Mouse (Mus musculus) myocyte (in vitro differentiated cells): Measurements from ENCODE around the gene Degs1. TPM values are rescaled to one million over a fixed set of nuclear protein-coding genes. Genes with fewer than 3 reads are reported as not detected.

Source experiments
- H3K27me3 ChIP-seq: one replicate; pipeline ENCODE4 v1.6.1; 2011; ENCODE audit not compliant: control insufficient read depth, insufficient read depth, insufficient read length
- H3K36me3 ChIP-seq: one replicate; pipeline ENCODE4 v1.6.1; 2011; ENCODE audit not compliant: control insufficient read depth, insufficient read depth
- H3K4me2 ChIP-seq: one replicate; pipeline ENCODE4 v1.6.1; 2011; ENCODE audit warnings: low read depth, control low read depth
- H3K4me3 ChIP-seq: one replicate; pipeline ENCODE4 v1.5.1; 2011; ENCODE audit warnings: mild to moderate bottlenecking, control low read depth, moderate library complexity
- H3K79me2 ChIP-seq: one replicate; pipeline ENCODE4 v1.6.1; 2011; ENCODE audit not compliant: control insufficient read depth, insufficient read depth
- H3ac ChIP-seq: one replicate; pipeline ENCODE4 v1.6.1; 2011; ENCODE audit not compliant: control insufficient read depth, insufficient read length
- CEBPB ChIP-seq: IDR thresholded peaks from 2 replicates; pipeline ENCODE4 v1.6.1; 2011; ENCODE audit warnings: mild to moderate bottlenecking, moderate library complexity; ENCODE audit not compliant: poor library complexity, insufficient read depth, severe bottlenecking
- E2F4 ChIP-seq: IDR thresholded peaks from one replicate; pipeline ENCODE4 v1.6.1; 2011; ENCODE audit warnings: mild to moderate bottlenecking, control low read depth, moderate library complexity; ENCODE audit not compliant: insufficient read depth
- MAX ChIP-seq: IDR thresholded peaks from one replicate; pipeline ENCODE4 v1.6.1; 2011; ENCODE audit warnings: low read depth, mild to moderate bottlenecking, control low read depth
- MYOD1 ChIP-seq, 3 experiments: IDR thresholded peaks; one replicate each; pipeline ENCODE4 v1.6.1; 2011; ENCODE audit warnings: control low read depth in 2 of 3, low read depth in 2 of 3, mild to moderate bottlenecking in 2 of 3, moderate library complexity in 1 of 3; ENCODE audit not compliant: insufficient read length in 2 of 3, control insufficient read depth in 1 of 3
- MYOG ChIP-seq, 3 experiments: IDR thresholded peaks; one replicate each; pipeline ENCODE4 v1.6.1; 2011; ENCODE audit warnings: control low read depth in 2 of 3, low read depth in 2 of 3, mild to moderate bottlenecking in 2 of 3; ENCODE audit not compliant: insufficient read length in 2 of 3, control insufficient read depth in 1 of 3, insufficient read depth in 1 of 3
- POLR2A ChIP-seq: IDR thresholded peaks from one replicate; pipeline ENCODE4 v1.6.1; 2011; ENCODE audit warnings: low read depth, mild to moderate bottlenecking, control low read depth, moderate library complexity; ENCODE audit not compliant: insufficient read length
- POLR2AphosphoS2 ChIP-seq: IDR thresholded peaks from one replicate; pipeline ENCODE4 v1.6.1; 2011; ENCODE audit warnings: low read depth, control low read depth; ENCODE audit not compliant: insufficient read length
- REST ChIP-seq: IDR thresholded peaks from one replicate; pipeline ENCODE4 v1.6.1; 2011; ENCODE audit warnings: mild to moderate bottlenecking, control low read depth, moderate library complexity; ENCODE audit not compliant: insufficient read depth, insufficient read length
- SRF ChIP-seq: IDR thresholded peaks from one replicate; pipeline ENCODE4 v1.6.1; 2011; ENCODE audit warnings: low read depth; ENCODE audit not compliant: control insufficient read depth, insufficient read length
- TCF12 ChIP-seq: IDR thresholded peaks from one replicate; pipeline ENCODE4 v1.6.1; 2011; ENCODE audit warnings: mild to moderate bottlenecking, control low read depth; ENCODE audit not compliant: poor library complexity, insufficient read depth, severe bottlenecking
- TCF3 ChIP-seq: IDR thresholded peaks from one replicate; pipeline ENCODE4 v1.6.1; 2011; ENCODE audit warnings: low read depth, control low read depth; ENCODE audit not compliant: insufficient read length
- USF1 ChIP-seq: IDR thresholded peaks from one replicate; pipeline ENCODE4 v1.6.1; 2011; ENCODE audit warnings: low read depth, mild to moderate bottlenecking, control low read depth, moderate library complexity
- polyA plus RNA-seq: library from polyadenylated mRNA; unstranded; fragments of >200 nt; fragmentation: generic; extraction: Trizol; gene quantifications from one replicate; pipeline ENCODE4 v1.2.1, GENCODE M21; 2012; ENCODE audit warnings: missing spikeins

Degs1 gene
- polyA plus RNA-seq, 1 experiment: 110 TPM

GRCm38 (mm10) chr1:182271632-182272031 is 11.0 kb downstream of the Degs1 start:
- H3K79me2 ChIP-seq: no peaks in the 10 kb centered on the region
- H3K4me3 ChIP-seq: no peak overlapping the region
- no peaks in the 10 kb centered on the region for H3K27me3 ChIP-seq
- H3K4me2 ChIP-seq: no peak overlapping the region
- TF ChIP-seq TCF12 (no peak), USF1 (no peak), MYOD1 (IDR thresholded peaks at IDR 0.05; ENCODE audit: control insufficient read depth in 1 of 3, insufficient read length in 2 of 3, low read depth in 2 of 3) (no peak), POLR2AphosphoS2 (no peak), POLR2A (no peak), SRF (no peak), E2F4 (no peak), MAX (no peak), CEBPB (no peak)
- H3K36me3 ChIP-seq: peaks cover 26% of the 10 kb centered on the region
- no peak overlapping the region for H3ac ChIP-seq

- H3K4me3 ChIP-seq: no peak overlapping the region
- H3K27me3 ChIP-seq: no peaks in the 10 kb centered on the region
- H3K4me2 ChIP-seq: no peak overlapping the region
- TF ChIP-seq CEBPB (no peak), REST (no peak), TCF12 (no peak), TCF3 (no peak), POLR2AphosphoS2 (no peak), MYOG (IDR thresholded peaks at IDR 0.05; ENCODE audit: control insufficient read depth in 1 of 3, insufficient read depth in 1 of 3, insufficient read length in 2 of 3, low read depth in 2 of 3) (no peak), MYOD1 (IDR thresholded peaks at IDR 0.05; ENCODE audit: control insufficient read depth in 1 of 3, insufficient read length in 2 of 3, low read depth in 2 of 3) (no peak), USF1 (no peak), SRF (no peak), MAX (no peak), POLR2A (no peak), E2F4 (no peak)
- H3K36me3 ChIP-seq: peaks cover 25% of the 10 kb centered on the region
- H3ac ChIP-seq: no peak overlapping the region
- H3K79me2 ChIP-seq: no peaks in the 10 kb centered on the region
These were observed 11.5 kb downstream of the Degs1 start for GRCm38 (mm10) chr1:182271130-182271529.

- H3K36me3 ChIP-seq: no peaks in the 10 kb centered on the region
- TF ChIP-seq MAX: no peak
- no peak for TF ChIP-seq MYOD1 (IDR thresholded peaks at IDR 0.05; ENCODE audit: control insufficient read depth in 1 of 3, insufficient read length in 2 of 3, low read depth in 2 of 3)
- no peak for TF ChIP-seq CEBPB
- TF ChIP-seq POLR2AphosphoS2: no peak
- TF ChIP-seq REST: no peak
- no peak for TF ChIP-seq USF1
- TF ChIP-seq E2F4: no peak
- TF ChIP-seq MYOG (IDR thresholded peaks at IDR 0.05; ENCODE audit: control insufficient read depth in 1 of 3, insufficient read depth in 1 of 3, insufficient read length in 2 of 3, low read depth in 2 of 3): no peak
- no peak for TF ChIP-seq TCF3
- TF ChIP-seq TCF12: no peak
- TF ChIP-seq SRF: no peak
- TF ChIP-seq POLR2A: no peak
- no peak overlapping the region for H3K4me2 ChIP-seq
- no peaks in the 10 kb centered on the region for H3K79me2 ChIP-seq
- no peak overlapping the region for H3ac ChIP-seq
- H3K4me3 ChIP-seq: no peak overlapping the region
- no peaks in the 10 kb centered on the region for H3K27me3 ChIP-seq
These were observed 14.3 kb downstream of the Degs1 start for GRCm38 (mm10) chr1:182268317-182268716.

- TF ChIP-seq MYOD1 (IDR thresholded peaks at IDR 0.05; ENCODE audit: control insufficient read depth in 1 of 3, insufficient read length in 2 of 3, low read depth in 2 of 3) (no peak), REST (no peak), SRF (no peak), MYOG (IDR thresholded peaks at IDR 0.05; ENCODE audit: control insufficient read depth in 1 of 3, insufficient read depth in 1 of 3, insufficient read length in 2 of 3, low read depth in 2 of 3) (no peak), TCF12 (no peak), POLR2A (no peak), TCF3 (no peak), POLR2AphosphoS2 (no peak), CEBPB (no peak)
- no peak overlapping the region for H3ac ChIP-seq
- no peaks in the 10 kb centered on the region for H3K79me2 ChIP-seq
These were observed 16.5 kb downstream of the Degs1 start for GRCm38 (mm10) chr1:182266028-182266525.

GRCm38 (mm10) chr1:182256041-182256680 is 26.4 kb downstream of the Degs1 start:
- TF ChIP-seq USF1: no peak
- TF ChIP-seq MYOD1 (IDR thresholded peaks at IDR 0.05; ENCODE audit: control insufficient read depth in 1 of 3, insufficient read length in 2 of 3, low read depth in 2 of 3): no peak
- no peak for TF ChIP-seq MAX
- TF ChIP-seq REST: no peak
- no peak for TF ChIP-seq MYOG (IDR thresholded peaks at IDR 0.05; ENCODE audit: control insufficient read depth in 1 of 3, insufficient read depth in 1 of 3, insufficient read length in 2 of 3, low read depth in 2 of 3)
- no peak for TF ChIP-seq POLR2AphosphoS2
- H3K4me3 ChIP-seq: no peak overlapping the region
- H3K36me3 ChIP-seq: no peaks in the 10 kb centered on the region
- no peak overlapping the region for H3ac ChIP-seq
- H3K79me2 ChIP-seq: no peaks in the 10 kb centered on the region
- no peak overlapping the region for H3K4me2 ChIP-seq
- H3K27me3 ChIP-seq: no peaks in the 10 kb centered on the region

More at GRCm38 (mm10) chr1:182266028-182266525, 16.5 kb downstream of the Degs1 start:
- H3K4me3 ChIP-seq: no peak overlapping the region
- no peaks in the 10 kb centered on the region for H3K36me3 ChIP-seq
- no peaks in the 10 kb centered on the region for H3K27me3 ChIP-seq
- no peak overlapping the region for H3K4me2 ChIP-seq
